Mouse (Mus musculus) myocyte (in vitro differentiated cells): ENCODE measurements around the gene Rpusd2. TPM values are rescaled to one million over a fixed set of nuclear protein-coding genes. Genes with fewer than 3 reads are reported as not detected.

Source experiments
- H3K27me3 ChIP-seq: one replicate; pipeline ENCODE4 v1.6.1; 2011; ENCODE audit not compliant: control insufficient read depth, insufficient read depth, insufficient read length
- H3K36me3 ChIP-seq: one replicate; pipeline ENCODE4 v1.6.1; 2011; ENCODE audit not compliant: control insufficient read depth, insufficient read depth
- H3K4me2 ChIP-seq: one replicate; pipeline ENCODE4 v1.6.1; 2011; ENCODE audit warnings: low read depth, control low read depth
- H3K4me3 ChIP-seq: one replicate; pipeline ENCODE4 v1.5.1; 2011; ENCODE audit warnings: mild to moderate bottlenecking, control low read depth, moderate library complexity
- H3K79me2 ChIP-seq: one replicate; pipeline ENCODE4 v1.6.1; 2011; ENCODE audit not compliant: control insufficient read depth, insufficient read depth
- H3ac ChIP-seq: one replicate; pipeline ENCODE4 v1.6.1; 2011; ENCODE audit not compliant: control insufficient read depth, insufficient read length
- CEBPB ChIP-seq: IDR thresholded peaks from 2 replicates; pipeline ENCODE4 v1.6.1; 2011; ENCODE audit warnings: mild to moderate bottlenecking, moderate library complexity; ENCODE audit not compliant: poor library complexity, insufficient read depth, severe bottlenecking
- E2F4 ChIP-seq: IDR thresholded peaks from one replicate; pipeline ENCODE4 v1.6.1; 2011; ENCODE audit warnings: mild to moderate bottlenecking, control low read depth, moderate library complexity; ENCODE audit not compliant: insufficient read depth
- MAX ChIP-seq: IDR thresholded peaks from one replicate; pipeline ENCODE4 v1.6.1; 2011; ENCODE audit warnings: low read depth, mild to moderate bottlenecking, control low read depth
- MYOD1 ChIP-seq, 3 experiments: IDR thresholded peaks; one replicate each; pipeline ENCODE4 v1.6.1; 2011; ENCODE audit warnings: control low read depth in 2 of 3, low read depth in 2 of 3, mild to moderate bottlenecking in 2 of 3, moderate library complexity in 1 of 3; ENCODE audit not compliant: insufficient read length in 2 of 3, control insufficient read depth in 1 of 3
- MYOG ChIP-seq, 3 experiments: IDR thresholded peaks; one replicate each; pipeline ENCODE4 v1.6.1; 2011; ENCODE audit warnings: control low read depth in 2 of 3, low read depth in 2 of 3, mild to moderate bottlenecking in 2 of 3; ENCODE audit not compliant: insufficient read length in 2 of 3, control insufficient read depth in 1 of 3, insufficient read depth in 1 of 3
- POLR2A ChIP-seq: IDR thresholded peaks from one replicate; pipeline ENCODE4 v1.6.1; 2011; ENCODE audit warnings: low read depth, mild to moderate bottlenecking, control low read depth, moderate library complexity; ENCODE audit not compliant: insufficient read length
- POLR2AphosphoS2 ChIP-seq: IDR thresholded peaks from one replicate; pipeline ENCODE4 v1.6.1; 2011; ENCODE audit warnings: low read depth, control low read depth; ENCODE audit not compliant: insufficient read length
- REST ChIP-seq: IDR thresholded peaks from one replicate; pipeline ENCODE4 v1.6.1; 2011; ENCODE audit warnings: mild to moderate bottlenecking, control low read depth, moderate library complexity; ENCODE audit not compliant: insufficient read depth, insufficient read length
- SRF ChIP-seq: IDR thresholded peaks from one replicate; pipeline ENCODE4 v1.6.1; 2011; ENCODE audit warnings: low read depth; ENCODE audit not compliant: control insufficient read depth, insufficient read length
- TCF12 ChIP-seq: IDR thresholded peaks from one replicate; pipeline ENCODE4 v1.6.1; 2011; ENCODE audit warnings: mild to moderate bottlenecking, control low read depth; ENCODE audit not compliant: poor library complexity, insufficient read depth, severe bottlenecking
- TCF3 ChIP-seq: IDR thresholded peaks from one replicate; pipeline ENCODE4 v1.6.1; 2011; ENCODE audit warnings: low read depth, control low read depth; ENCODE audit not compliant: insufficient read length
- USF1 ChIP-seq: IDR thresholded peaks from one replicate; pipeline ENCODE4 v1.6.1; 2011; ENCODE audit warnings: low read depth, mild to moderate bottlenecking, control low read depth, moderate library complexity
- polyA plus RNA-seq: library from polyadenylated mRNA; unstranded; fragments of >200 nt; fragmentation: generic; extraction: Trizol; gene quantifications from one replicate; pipeline ENCODE4 v1.2.1, GENCODE M21; 2012; ENCODE audit warnings: missing spikeins

The Rpusd2 gene
- polyA plus RNA-seq, 1 experiment = 3.8 TPM

- TF ChIP-seq MYOD1 (IDR thresholded peaks at IDR 0.05; ENCODE audit: control insufficient read depth in 1 of 3, insufficient read length in 2 of 3, low read depth in 2 of 3) (no peak), MYOG (IDR thresholded peaks at IDR 0.05; ENCODE audit: control insufficient read depth in 1 of 3, insufficient read depth in 1 of 3, insufficient read length in 2 of 3, low read depth in 2 of 3) (no peak), TCF3 (no peak), TCF12 (no peak), CEBPB (no peak), SRF (no peak), E2F4 (no peak), POLR2A (no peak), MAX (no peak), USF1 (no peak), POLR2AphosphoS2 (no peak)
- no peaks in the 10 kb centered on the region for H3K27me3 ChIP-seq
- no peak overlapping the region for H3ac ChIP-seq
- no peak overlapping the region for H3K4me3 ChIP-seq
- H3K79me2 ChIP-seq = no peaks in the 10 kb centered on the region
- no peak overlapping the region for H3K4me2 ChIP-seq
- H3K36me3 ChIP-seq = peaks cover 6% of the 10 kb centered on the region
Measured at GRCm38 (mm10) chr2:119017647-119018046, 16.9 kb upstream of the Rpusd2 start.

- Histone ChIP-seq H3K4me3 (no peak overlapping the region), H3K4me2 (no peak overlapping the region), H3K27me3 (no peaks in the 10 kb centered on the region), H3ac (no peak overlapping the region), H3K79me2 (no peaks in the 10 kb centered on the region), H3K36me3 (peaks cover 6% of the 10 kb centered on the region)
- TF ChIP-seq MYOG (IDR thresholded peaks at IDR 0.05; ENCODE audit: control insufficient read depth in 1 of 3, insufficient read depth in 1 of 3, insufficient read length in 2 of 3, low read depth in 2 of 3) = peak in 1 of 3 experiments; percentile 7
- no peak for TF ChIP-seq REST
Measured at GRCm38 (mm10) chr2:119018391-119019122, 16.0 kb upstream of the Rpusd2 start.

- H3K36me3 ChIP-seq = peaks cover 6% of the 10 kb centered on the region
- no peak overlapping the region for H3K4me3 ChIP-seq
- H3ac ChIP-seq = no peak overlapping the region
- no peaks in the 10 kb centered on the region for H3K79me2 ChIP-seq
- peak in 2 of 3 experiments; percentile 10 to 17 for TF ChIP-seq MYOD1 (IDR thresholded peaks at IDR 0.05; ENCODE audit: control insufficient read depth in 1 of 3, insufficient read length in 2 of 3, low read depth in 2 of 3)
- TF ChIP-seq CEBPB = no peak
- no peak for TF ChIP-seq TCF12
- TF ChIP-seq POLR2AphosphoS2 = no peak
- no peak for TF ChIP-seq TCF3
- no peak for TF ChIP-seq MAX
- H3K4me2 ChIP-seq = no peak overlapping the region
- no peaks in the 10 kb centered on the region for H3K27me3 ChIP-seq
Measured at GRCm38 (mm10) chr2:119019131-119019530, 15.5 kb upstream of the Rpusd2 start.

- no peaks in the 10 kb centered on the region for H3K27me3 ChIP-seq
- H3K4me2 ChIP-seq = no peak overlapping the region
- H3ac ChIP-seq = no peak overlapping the region
- H3K4me3 ChIP-seq = no peak overlapping the region
- TF ChIP-seq CEBPB = no peak
- no peak for TF ChIP-seq MYOG (IDR thresholded peaks at IDR 0.05; ENCODE audit: control insufficient read depth in 1 of 3, insufficient read depth in 1 of 3, insufficient read length in 2 of 3, low read depth in 2 of 3)
- no peak for TF ChIP-seq MYOD1 (IDR thresholded peaks at IDR 0.05; ENCODE audit: control insufficient read depth in 1 of 3, insufficient read length in 2 of 3, low read depth in 2 of 3)
- no peak for TF ChIP-seq REST
- TF ChIP-seq TCF3 = no peak
- TF ChIP-seq E2F4 = no peak
- no peak for TF ChIP-seq SRF
- no peak for TF ChIP-seq POLR2AphosphoS2
- TF ChIP-seq POLR2A = no peak
- no peak for TF ChIP-seq USF1
- TF ChIP-seq MAX = no peak
- TF ChIP-seq TCF12 = no peak
- H3K79me2 ChIP-seq = no peaks in the 10 kb centered on the region
- H3K36me3 ChIP-seq = peaks cover 6% of the 10 kb centered on the region
Measured at GRCm38 (mm10) chr2:119019538-119019937, 15.1 kb upstream of the Rpusd2 start.

GRCm38 (mm10) chr2:119023154-119023660 is 11.4 kb upstream of the Rpusd2 start:
- Histone ChIP-seq H3K27me3 (no peaks in the 10 kb centered on the region), H3ac (no peak overlapping the region), H3K4me2 (no peak overlapping the region), H3K4me3 (no peak overlapping the region), H3K79me2 (no peaks in the 10 kb centered on the region), H3K36me3 (peaks cover 11% of the 10 kb centered on the region)
- TF ChIP-seq TCF3 = no peak
- no peak for TF ChIP-seq SRF
- no peak for TF ChIP-seq CEBPB
- no peak for TF ChIP-seq POLR2AphosphoS2
- TF ChIP-seq TCF12 = no peak
- peak in 2 of 3 experiments; percentile 25 to 48 for TF ChIP-seq MYOG (IDR thresholded peaks at IDR 0.05; ENCODE audit: control insufficient read depth in 1 of 3, insufficient read depth in 1 of 3, insufficient read length in 2 of 3, low read depth in 2 of 3)
- peak in 1 of 3 experiments; percentile 43 for TF ChIP-seq MYOD1 (IDR thresholded peaks at IDR 0.05; ENCODE audit: control insufficient read depth in 1 of 3, insufficient read length in 2 of 3, low read depth in 2 of 3)
- TF ChIP-seq POLR2A = no peak
- TF ChIP-seq USF1 = no peak
